Mouse (Mus musculus) limb, embryonic 13.5 days (tissue): ENCODE measurements at regions not wholly inside any gene's neighbourhood (a gene's known extent, or its start where the extent isn't known, plus 50 kb on each side); places are given as distances from the start of the nearest gene placed in this dataset.

ENCODE experiments used
- ATAC-seq: fragments of 200-750 bp; cut with Nextera tagmentation; 2 replicates; pipeline ENCODE4 v1.8.0; 2017; ENCODE audit warnings: low read depth, moderate number of reproducible peaks, moderate TSS enrichment; ENCODE audit not compliant: low FRiP score
- H3K27ac ChIP-seq: fragments of 300-500 bp; sonication (generic); 2 replicates; pipeline ENCODE4 v1.5.1; 2015; ENCODE audit warnings: inconsistent platforms, mild to moderate bottlenecking, moderate library complexity
- H3K27me3 ChIP-seq: fragments of 300-500 bp; sonication (generic); 2 replicates; pipeline ENCODE4 v1.6.1; 2015; ENCODE audit warnings: mild to moderate bottlenecking, inconsistent platforms
- H3K36me3 ChIP-seq: fragments of 300-500 bp; sonication (generic); 2 replicates; pipeline ENCODE4 v1.6.1; 2015; ENCODE audit warnings: inconsistent platforms, mild to moderate bottlenecking, moderate library complexity
- H3K4me1 ChIP-seq: fragments of 300-500 bp; sonication (generic); 2 replicates; pipeline ENCODE4 v1.6.1; 2015; ENCODE audit warnings: inconsistent platforms
- H3K4me2 ChIP-seq: fragments of 300-500 bp; sonication (generic); replicated peaks from 2 replicates; pipeline ENCODE4 v1.6.1; 2015; ENCODE audit warnings: inconsistent platforms, mild to moderate bottlenecking, moderate library complexity
- H3K4me3 ChIP-seq: fragments of 300-500 bp; sonication (generic); 2 replicates; pipeline ENCODE4 v1.5.1; 2015; ENCODE audit warnings: moderate library complexity, mild to moderate bottlenecking, inconsistent platforms
- H3K9ac ChIP-seq: fragments of 300-500 bp; sonication (generic); 2 replicates; pipeline ENCODE4 v1.6.1; 2015; ENCODE audit warnings: mild to moderate bottlenecking, inconsistent platforms
- H3K9me3 ChIP-seq: fragments of 300-500 bp; sonication (generic); 2 replicates; pipeline ENCODE4 v1.6.1; 2016; ENCODE audit warnings: inconsistent platforms
- WGBS: fragments of 180-500 bp; shearing (Covaris S2); methylation state at CpG from one replicate; pipeline ENCODE4 v1.1.7; 2015; 5-methylcytosine and 5-hydroxymethylcytosine counted together

DNA sequence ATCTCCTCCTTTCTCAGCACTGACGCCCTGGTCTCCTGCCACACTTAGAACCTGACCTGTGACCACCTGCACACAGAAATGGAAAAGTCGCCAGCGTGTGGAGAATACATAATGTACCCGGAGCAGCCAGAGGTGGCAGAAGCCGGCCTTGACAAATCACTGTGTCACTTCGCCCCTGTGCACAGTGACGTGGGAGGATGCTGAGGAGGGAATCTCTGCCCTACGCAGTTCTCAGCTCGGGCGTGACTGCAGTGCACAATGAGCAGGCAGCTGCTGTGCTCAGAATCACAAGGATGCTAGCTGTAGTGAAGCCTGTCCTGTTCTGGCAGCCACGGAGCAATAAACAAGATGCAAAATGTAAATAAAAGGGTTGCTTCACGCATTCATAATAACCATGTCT is 80.2 kb upstream of the Pld5 start:
- WGBS, result 69% methylated on average over 12 of the region's 12 CpGs
- no peak for ATAC-seq
- no peaks in the 10 kb centered on the region for H3K36me3 ChIP-seq

DNA sequence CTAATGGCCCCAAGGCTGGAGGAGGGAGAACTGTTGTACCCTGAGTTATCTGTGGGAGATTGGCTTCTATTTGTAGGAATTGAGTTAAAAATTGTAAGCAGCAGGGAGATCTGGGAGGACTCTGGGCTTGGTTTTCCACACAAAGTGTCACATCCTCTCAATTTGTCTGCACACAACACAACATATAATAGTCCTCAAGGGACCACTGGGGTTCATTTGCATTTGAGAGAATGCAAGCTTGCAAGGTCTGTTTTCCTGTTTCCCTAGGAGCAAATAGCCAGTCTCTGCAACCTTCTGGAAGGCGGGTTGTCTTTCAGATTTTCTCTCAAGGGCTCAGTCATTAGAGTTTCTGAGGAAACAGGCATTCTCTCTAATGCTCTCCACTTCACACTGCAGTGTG is 79.8 kb upstream of the Pld5 start:
- Histone ChIP-seq H3K27ac (no peak overlapping the region), H3K4me1 (no peaks in the 10 kb centered on the region), H3K4me2 (no peak overlapping the region), H3K9me3 (no peaks in the 10 kb centered on the region), H3K36me3 (no peaks in the 10 kb centered on the region), H3K4me3 (no peak overlapping the region), H3K27me3 (no peaks in the 10 kb centered on the region), H3K9ac (no peak overlapping the region)
- ATAC-seq, result no peak
- WGBS, result 42% methylated on average over 1 of the region's 1 CpGs

More for the DNA sequence above, 80.2 kb upstream of the Pld5 start:
- Histone ChIP-seq H3K27me3 (no peaks in the 10 kb centered on the region), H3K4me1 (no peaks in the 10 kb centered on the region), H3K9me3 (no peaks in the 10 kb centered on the region), H3K27ac (no peak overlapping the region), H3K4me3 (no peak overlapping the region), H3K4me2 (no peak overlapping the region), H3K9ac (no peak overlapping the region)

DNA sequence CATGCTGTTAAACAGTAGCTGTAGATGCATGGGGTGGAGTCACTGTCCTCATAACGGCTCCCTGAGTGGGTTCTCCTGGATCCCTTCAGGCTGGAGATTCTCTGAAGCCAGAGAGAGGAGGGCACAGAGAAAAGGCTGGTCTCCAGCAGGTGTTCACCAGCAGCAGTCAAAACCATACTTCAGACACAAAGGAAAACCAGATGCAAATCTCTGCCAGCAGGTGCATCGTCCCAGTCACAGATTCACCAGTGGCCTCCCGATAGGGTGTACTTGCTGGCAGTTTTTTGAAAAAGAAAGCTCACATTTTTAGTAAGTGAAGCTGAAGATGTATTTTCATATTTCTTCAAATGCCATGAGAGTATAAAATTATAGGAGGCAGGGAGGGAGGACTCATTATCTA is 77.6 kb upstream of the Pld5 start:
- no peak for ATAC-seq
- Histone ChIP-seq H3K4me1 (no peaks in the 10 kb centered on the region), H3K27ac (no peak overlapping the region), H3K36me3 (no peaks in the 10 kb centered on the region), H3K9me3 (no peaks in the 10 kb centered on the region), H3K4me2 (no peak overlapping the region), H3K9ac (no peak overlapping the region), H3K4me3 (no peak overlapping the region), H3K27me3 (no peaks in the 10 kb centered on the region)
- WGBS, result 66% methylated on average over 3 of the region's 3 CpGs

DNA sequence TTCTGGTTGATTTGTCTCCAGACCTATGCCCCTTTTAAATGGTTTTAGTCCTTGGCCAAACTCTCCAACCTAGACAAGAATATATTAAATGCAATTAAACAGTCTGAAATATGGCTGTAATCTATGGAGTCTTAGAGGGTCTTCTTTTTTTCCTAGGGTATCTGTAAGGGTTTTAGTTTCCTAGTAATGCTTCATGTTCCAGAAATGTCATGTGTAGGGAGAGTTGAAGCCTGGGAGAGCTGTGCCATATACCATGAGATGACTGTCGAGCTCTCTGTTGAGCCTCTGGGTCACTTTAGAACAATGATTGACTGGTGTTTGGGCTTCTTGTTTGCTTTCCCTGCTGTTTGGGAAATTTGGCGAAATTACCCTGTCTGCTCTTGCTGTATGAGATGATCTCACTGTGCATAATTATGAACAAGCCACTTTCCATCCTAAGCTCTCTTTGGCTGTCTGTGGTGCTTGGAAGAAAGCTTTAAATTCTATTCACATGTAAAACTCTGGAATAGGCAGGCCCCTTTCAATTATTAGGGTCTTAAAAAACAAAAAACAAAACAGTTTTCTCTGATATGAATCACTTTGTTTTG is 74.9 kb upstream of the Pld5 start:
- ATAC-seq, result no peak
- Histone ChIP-seq H3K4me3 (no peak overlapping the region), H3K36me3 (no peaks in the 10 kb centered on the region), H3K9me3 (no peaks in the 10 kb centered on the region), H3K4me2 (no peak overlapping the region), H3K9ac (no peak overlapping the region), H3K27ac (no peak overlapping the region), H3K4me1 (no peaks in the 10 kb centered on the region), H3K27me3 (no peaks in the 10 kb centered on the region)
- 77% methylated on average over 2 of the region's 2 CpGs for WGBS

DNA sequence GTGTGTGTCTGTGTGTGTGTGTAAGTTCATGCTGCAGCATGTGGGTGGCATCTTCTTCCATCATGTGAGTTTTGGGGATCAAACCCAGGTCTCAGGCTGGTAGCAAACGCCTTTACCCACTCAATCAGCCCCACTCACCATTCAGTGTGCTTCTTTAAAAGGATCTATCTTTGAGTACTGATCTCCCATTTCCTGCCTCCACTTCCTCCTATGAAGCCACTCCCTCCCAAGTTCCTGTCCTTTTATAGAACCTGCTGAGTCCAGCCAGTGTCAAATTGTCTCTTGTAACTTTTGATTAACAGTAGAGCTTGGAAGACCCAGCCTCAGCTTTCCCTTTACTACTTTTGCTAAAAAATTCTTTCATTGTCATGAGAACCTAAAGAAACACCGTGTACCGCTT is 73.0 kb upstream of the Pld5 start:
- no peak overlapping the region for H3K9ac ChIP-seq
- H3K4me3 ChIP-seq, result no peak overlapping the region
- ATAC-seq, result no peak
- WGBS, result 74% methylated on average over 3 of the region's 3 CpGs
- H3K4me2 ChIP-seq, result no peak overlapping the region
- no peaks in the 10 kb centered on the region for H3K9me3 ChIP-seq
- H3K27me3 ChIP-seq, result no peaks in the 10 kb centered on the region
- no peaks in the 10 kb centered on the region for H3K36me3 ChIP-seq
- H3K4me1 ChIP-seq, result no peaks in the 10 kb centered on the region
- no peak overlapping the region for H3K27ac ChIP-seq

DNA sequence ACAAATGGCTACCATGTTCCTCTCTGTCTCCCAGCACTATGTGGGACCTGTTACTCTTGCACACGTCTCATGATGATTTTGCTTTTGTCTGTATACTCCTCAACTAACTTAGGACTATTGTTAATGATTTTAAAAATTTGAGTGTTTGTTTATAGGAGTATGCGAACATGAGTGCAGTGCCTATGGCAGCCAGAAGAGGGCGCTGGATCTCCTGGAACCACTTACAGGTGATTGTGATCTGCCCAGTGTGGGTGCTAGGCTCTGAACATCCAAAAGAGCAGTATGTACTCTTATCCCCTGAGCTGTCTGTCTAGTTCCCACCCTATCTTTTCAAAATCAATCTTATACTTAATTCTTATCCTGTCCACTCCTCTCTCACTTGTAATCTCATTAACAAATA is 56.2 kb upstream of the Pld5 start:
- Histone ChIP-seq H3K9ac (no peak overlapping the region), H3K36me3 (no peaks in the 10 kb centered on the region), H3K9me3 (no peaks in the 10 kb centered on the region), H3K4me2 (no peak overlapping the region), H3K27me3 (no peaks in the 10 kb centered on the region), H3K4me1 (no peaks in the 10 kb centered on the region), H3K4me3 (no peak overlapping the region), H3K27ac (no peak overlapping the region)
- 64% methylated on average over 3 of the region's 3 CpGs for WGBS
- ATAC-seq, result no peak
